Mouse (Mus musculus) spleen, adult 2 months (tissue): ENCODE data around the gene Bbs2.

Experiments used
- CTCF ChIP-seq: fragments of 200-500 bp; IDR thresholded peaks from 2 replicates; pipeline ENCODE4 v1.5.1; 2011; ENCODE audit warnings: mild to moderate bottlenecking, inconsistent platforms; ENCODE audit not compliant: insufficient read depth, insufficient read length, insufficient replicate concordance; ENCODE audit errors: extremely low read depth
- POLR2A ChIP-seq: fragments of 200-500 bp; IDR thresholded peaks from 2 replicates; pipeline ENCODE4 v1.6.1; 2011; ENCODE audit warnings: low read depth, low read length, inconsistent platforms

GRCm38 (mm10) chr8:94109835-94110234 lies 11.1 kb upstream of the Bbs2 start:
- TF ChIP-seq CTCF (no peak), POLR2A (no peak)
